Mouse (Mus musculus): ENCODE data around the gene Pms2. TPM values are rescaled to one million over a fixed set of nuclear protein-coding genes. Genes with fewer than 3 reads are reported as not detected.

Pms2 gene
- polyA plus RNA-seq, 1 experiment from 2014 or later = 19.6 TPM

DNA sequence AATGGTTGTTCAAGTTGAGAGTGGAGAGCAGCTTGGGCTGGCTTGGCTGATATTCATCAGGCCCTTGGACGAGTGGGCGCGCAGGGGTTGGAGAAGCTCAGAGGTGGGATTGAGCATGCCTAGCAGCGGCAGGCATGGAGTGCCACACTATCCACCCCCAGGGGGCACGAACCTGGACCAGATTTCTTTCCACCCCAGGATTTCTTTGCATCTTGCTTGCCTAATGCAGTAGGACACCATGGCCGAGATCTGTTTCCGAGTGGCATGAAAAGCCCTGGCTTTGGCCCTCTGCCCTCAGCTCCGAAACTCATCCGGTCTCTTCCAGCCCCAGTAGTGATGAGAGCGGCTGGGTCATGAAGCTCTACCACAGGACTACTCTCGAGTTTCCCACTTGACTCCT, 23.6 kb downstream of the Pms2 start:
- ATAC-seq (ENCODE audit: extremely low read depth, insufficient number of reproducible peaks, low FRiP score, low TSS enrichment) = no peak
- no peak overlapping the region for H3K9ac ChIP-seq
- H3K27ac ChIP-seq (replicated peaks) = no peak overlapping the region
- no peaks in the 10 kb centered on the region for H3K9me3 ChIP-seq
- H3K36me3 ChIP-seq = peaks cover 40% of the 10 kb centered on the region
- H3K4me2 ChIP-seq = no peak overlapping the region
- peaks cover 3% of the 10 kb centered on the region; the same call in 1 of the 2 replicates for H3K4me1 ChIP-seq
- H3K4me3 ChIP-seq = no peak overlapping the region
- 83% methylated on average over 11 of the region's 11 CpGs for WGBS
- H3K27me3 ChIP-seq (replicated peaks) = no peaks in the 10 kb centered on the region

DNA sequence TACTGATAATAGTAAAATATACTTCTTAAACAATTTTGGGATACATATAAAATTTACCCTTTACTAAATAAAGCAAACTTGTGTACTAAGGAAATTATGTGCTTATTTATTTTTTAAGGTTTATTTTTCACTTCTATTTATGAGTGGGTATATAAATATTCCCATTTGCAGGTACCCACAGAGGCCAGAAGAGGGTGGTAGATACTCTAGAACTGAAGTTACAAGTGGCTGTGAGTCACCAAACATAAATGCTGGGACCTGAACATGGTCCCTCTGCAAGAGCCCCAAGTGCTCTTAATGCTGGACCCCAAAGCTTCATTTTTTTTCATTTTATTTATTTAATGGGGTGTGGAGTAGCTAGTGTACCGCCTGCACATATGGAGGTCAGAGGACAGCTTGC, 24.1 kb downstream of the Pms2 start:
- H3K4me1 ChIP-seq = peaks cover 3% of the 10 kb centered on the region; the same call in 1 of the 2 replicates
- peaks cover 35% of the 10 kb centered on the region for H3K36me3 ChIP-seq
- H3K4me2 ChIP-seq = no peak overlapping the region
- no peak overlapping the region for H3K4me3 ChIP-seq
- H3K27ac ChIP-seq (replicated peaks) = no peak overlapping the region
- H3K9me3 ChIP-seq = no peaks in the 10 kb centered on the region
- H3K27me3 ChIP-seq (replicated peaks) = no peaks in the 10 kb centered on the region
- no peak overlapping the region for H3K9ac ChIP-seq
- no peak for ATAC-seq (ENCODE audit: extremely low read depth, insufficient number of reproducible peaks, low FRiP score, low TSS enrichment)
- 83% methylated on average over 1 of the region's 1 CpGs for WGBS

DNA sequence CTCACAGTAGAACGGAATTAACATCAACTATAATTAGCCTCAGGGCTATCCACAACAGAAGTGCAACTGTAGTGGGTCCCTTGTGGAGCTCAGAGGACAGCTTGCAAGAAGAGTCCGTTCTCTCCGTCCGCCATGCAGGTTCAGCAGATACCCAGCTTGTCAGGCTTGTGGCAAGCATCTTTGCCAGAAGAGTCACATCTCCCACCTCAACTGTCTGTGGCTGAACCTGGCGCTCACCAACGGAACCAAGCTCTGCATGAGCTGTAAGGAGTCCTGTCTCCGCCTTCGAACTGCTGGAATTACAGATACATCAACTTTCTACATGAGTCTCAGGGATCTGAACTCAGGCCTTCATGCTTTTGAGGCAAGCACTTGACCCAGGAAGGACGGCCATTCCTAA, 26.4 kb downstream of the Pms2 start:
- Histone ChIP-seq H3K27me3 (replicated peaks) (no peaks in the 10 kb centered on the region), H3K4me3 (no peak overlapping the region), H3K9me3 (no peaks in the 10 kb centered on the region), H3K36me3 (peaks cover 14% of the 10 kb centered on the region), H3K27ac (replicated peaks) (no peak overlapping the region), H3K4me1 (peaks cover 3% of the 10 kb centered on the region; the same call in 1 of the 2 replicates), H3K9ac (no peak overlapping the region), H3K4me2 (no peak overlapping the region)
- WGBS = 69% methylated on average over 9 of the region's 9 CpGs
- no peak for ATAC-seq (ENCODE audit: extremely low read depth, insufficient number of reproducible peaks, low FRiP score, low TSS enrichment)

DNA sequence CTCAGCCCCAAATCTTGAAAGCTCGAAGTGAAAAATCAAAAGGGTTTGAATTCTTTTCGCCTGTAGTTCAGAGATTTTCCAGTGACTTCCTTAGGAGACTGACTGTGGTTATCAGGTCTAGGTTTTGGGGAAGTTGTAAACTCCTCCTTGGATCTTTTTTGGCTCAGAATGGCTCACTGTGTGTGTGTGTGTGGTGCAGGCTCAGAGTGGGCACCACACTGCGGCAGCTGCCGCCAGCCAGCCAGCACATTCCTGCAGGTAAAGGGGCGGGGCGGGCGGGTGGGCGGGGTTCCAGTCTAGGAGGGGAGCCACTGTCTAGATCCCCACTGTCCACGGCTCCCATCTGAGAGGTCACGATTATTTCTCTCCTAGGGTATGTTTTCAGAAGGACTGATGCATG, 31.8 kb downstream of the Pms2 start:
- Histone ChIP-seq H3K9ac (no peak overlapping the region), H3K4me3 (no peak overlapping the region), H3K27ac (replicated peaks) (no peak overlapping the region), H3K36me3 (no peaks in the 10 kb centered on the region), H3K27me3 (replicated peaks) (no peaks in the 10 kb centered on the region), H3K4me1 (0 out of 2 replicates have a peak, but pooled peaks cover 3% of the 10 kb centered on the region), H3K9me3 (no peaks in the 10 kb centered on the region), H3K4me2 (no peak overlapping the region)
- ATAC-seq (ENCODE audit: extremely low read depth, insufficient number of reproducible peaks, low FRiP score, low TSS enrichment) = no peak
- WGBS = 18% methylated on average over 10 of the region's 10 CpGs

GRCm38 (mm10) chr5:143943231-143944125, 33.7 kb downstream of the Pms2 start:
- Histone ChIP-seq H3K36me3 (no peaks in the 10 kb centered on the region), H3K27ac (replicated peaks) (no peak overlapping the region), H3K9ac (no peak overlapping the region), H3K4me1 (0 out of 2 replicates have a peak, but pooled peaks cover 3% of the 10 kb centered on the region), H3K9me3 (no peaks in the 10 kb centered on the region), H3K4me3 (no peak overlapping the region), H3K4me2 (no peak overlapping the region), H3K27me3 (replicated peaks) (no peaks in the 10 kb centered on the region)
- ATAC-seq (ENCODE audit: extremely low read depth, insufficient number of reproducible peaks, low FRiP score, low TSS enrichment) = no peak
- 76% methylated on average over 14 of the region's 14 CpGs for WGBS

DNA sequence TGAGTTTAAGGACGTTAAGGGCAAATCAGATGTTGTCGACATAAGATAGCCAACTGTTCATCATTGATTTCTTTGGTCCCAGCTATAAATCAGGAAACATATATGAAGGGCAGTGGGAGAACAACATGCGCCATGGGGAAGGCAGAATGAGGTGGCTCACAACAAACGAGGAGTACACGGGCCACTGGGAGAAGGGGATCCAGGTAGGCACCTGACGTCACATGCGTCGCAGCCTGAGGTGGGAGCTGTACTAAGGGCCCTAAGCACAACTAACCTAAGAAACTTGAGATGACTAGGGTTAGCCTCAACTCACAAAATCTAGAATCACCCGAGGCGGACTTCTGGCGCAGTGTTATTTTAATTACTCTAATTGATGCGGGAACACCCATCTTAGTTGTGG, 38.6 kb downstream of the Pms2 start:
- H3K4me3 ChIP-seq = no peak overlapping the region
- H3K4me1 ChIP-seq = 0 out of 2 replicates have a peak, but pooled peaks cover under 1% of the 10 kb centered on the region
- H3K36me3 ChIP-seq = no peaks in the 10 kb centered on the region
- 84% methylated on average over 12 of the region's 12 CpGs for WGBS
- no peaks in the 10 kb centered on the region for H3K27me3 ChIP-seq (replicated peaks)
- ATAC-seq (ENCODE audit: extremely low read depth, insufficient number of reproducible peaks, low FRiP score, low TSS enrichment) = no peak
- no peak overlapping the region for H3K4me2 ChIP-seq
- H3K27ac ChIP-seq (replicated peaks) = no peak overlapping the region
- H3K9ac ChIP-seq = no peak overlapping the region
- no peaks in the 10 kb centered on the region for H3K9me3 ChIP-seq

GRCm38 (mm10) chr5:143950016-143950415, 40.3 kb downstream of the Pms2 start:
- peaks cover 5% of the 10 kb centered on the region; the same call in 1 of the 2 replicates for H3K9me3 ChIP-seq
- ATAC-seq (ENCODE audit: extremely low read depth, insufficient number of reproducible peaks, low FRiP score, low TSS enrichment) = no peak
- no peaks in the 10 kb centered on the region for H3K27me3 ChIP-seq (replicated peaks)
- 41% methylated on average over 5 of the region's 5 CpGs for WGBS
- no peak overlapping the region for H3K27ac ChIP-seq (replicated peaks)
- H3K4me1 ChIP-seq = no peaks in the 10 kb centered on the region
- no peak overlapping the region for H3K4me3 ChIP-seq
- H3K4me2 ChIP-seq = no peak overlapping the region
- H3K9ac ChIP-seq = no peak overlapping the region
- H3K36me3 ChIP-seq = no peaks in the 10 kb centered on the region

- 86% methylated on average over 6 of the region's 6 CpGs for WGBS
These were observed 47.3 kb downstream of the Pms2 start for GRCm38 (mm10) chr5:143957101-143957500.

DNA sequence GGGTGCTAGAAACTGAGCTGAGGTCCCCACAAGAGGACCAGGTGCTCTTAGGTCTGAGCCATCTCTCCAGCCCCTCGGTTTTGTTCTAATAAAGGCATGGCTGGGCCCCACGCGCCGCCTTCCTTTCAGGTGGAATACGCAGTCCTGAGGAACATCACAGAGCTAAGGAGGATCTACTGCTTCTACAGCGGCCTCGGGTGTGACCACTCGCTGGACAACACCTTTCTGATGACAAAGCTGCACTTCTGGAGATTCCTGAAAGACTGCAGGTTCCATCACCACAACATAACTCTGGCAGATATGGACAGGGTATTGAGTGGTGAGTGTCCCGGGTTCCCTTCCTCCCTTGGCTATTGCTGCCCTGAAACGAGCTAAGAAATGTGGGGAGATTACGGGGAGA, 49.8 kb downstream of the Pms2 start:
- WGBS = 84% methylated on average over 11 of the region's 11 CpGs
- Histone ChIP-seq H3K9ac (no peak overlapping the region), H3K4me2 (no peak overlapping the region), H3K27me3 (replicated peaks) (no peaks in the 10 kb centered on the region), H3K4me1 (no peaks in the 10 kb centered on the region), H3K9me3 (peaks cover 13% of the 10 kb centered on the region), H3K4me3 (no peak overlapping the region), H3K36me3 (no peaks in the 10 kb centered on the region), H3K27ac (replicated peaks) (no peak overlapping the region)
- no peak for ATAC-seq (ENCODE audit: extremely low read depth, insufficient number of reproducible peaks, low FRiP score, low TSS enrichment)

More at GRCm38 (mm10) chr5:143957101-143957500, 47.3 kb downstream of the Pms2 start:
- Histone ChIP-seq H3K4me3 (no peak overlapping the region), H3K9me3 (peaks cover 14% of the 10 kb centered on the region), H3K4me2 (no peak overlapping the region), H3K27ac (replicated peaks) (no peak overlapping the region), H3K36me3 (no peaks in the 10 kb centered on the region), H3K27me3 (replicated peaks) (no peaks in the 10 kb centered on the region), H3K9ac (no peak overlapping the region), H3K4me1 (no peaks in the 10 kb centered on the region)
- no peak for ATAC-seq (ENCODE audit: extremely low read depth, insufficient number of reproducible peaks, low FRiP score, low TSS enrichment)

GRCm38 (mm10) chr5:143961176-143961575, 51.4 kb downstream of the Pms2 start:
- 89% methylated on average over 7 of the region's 8 CpGs for WGBS
- Histone ChIP-seq H3K9me3 (peaks cover 6% of the 10 kb centered on the region; the same call in 1 of the 2 replicates), H3K4me3 (no peak overlapping the region), H3K9ac (no peak overlapping the region), H3K4me2 (no peak overlapping the region), H3K36me3 (no peaks in the 10 kb centered on the region), H3K4me1 (no peaks in the 10 kb centered on the region), H3K27me3 (replicated peaks) (no peaks in the 10 kb centered on the region), H3K27ac (replicated peaks) (no peak overlapping the region)
- no peak for ATAC-seq (ENCODE audit: extremely low read depth, insufficient number of reproducible peaks, low FRiP score, low TSS enrichment)

- Histone ChIP-seq H3K27me3 (replicated peaks) (no peaks in the 10 kb centered on the region), H3K36me3 (no peaks in the 10 kb centered on the region), H3K4me1 (no peaks in the 10 kb centered on the region), H3K9ac (no peak overlapping the region), H3K9me3 (no peaks in the 10 kb centered on the region), H3K4me2 (no peak overlapping the region), H3K4me3 (no peak overlapping the region), H3K27ac (replicated peaks) (no peak overlapping the region)
- ATAC-seq (ENCODE audit: extremely low read depth, insufficient number of reproducible peaks, low FRiP score, low TSS enrichment) = no peak
- WGBS = 80% methylated on average over 12 of the region's 12 CpGs
These were observed 56.0 kb downstream of the Pms2 start for GRCm38 (mm10) chr5:143965586-143966345.

Measured in heart, embryonic 13.5 days (tissue).